Mouse (Mus musculus) liver, embryonic 14.5 days (tissue): ENCODE data around the gene Gm9945. TPM values are rescaled to one million over a fixed set of nuclear protein-coding genes. Genes with fewer than 3 reads are reported as not detected.

Source experiments
- ATAC-seq: fragments of 200-750 bp; cut with Nextera tagmentation; 2 replicates; pipeline ENCODE4 v1.8.0; 2017; ENCODE audit warnings: moderate number of reproducible peaks, mild to moderate bottlenecking, moderate library complexity; ENCODE audit not compliant: insufficient read depth
- DNase-seq, 3 experiments: peaks; one replicate each; pipeline ENCODE4 v3.0.0-alpha.2; 2012 to 2013; ENCODE audit warnings: low read depth in 3 of 3, low spot score in 3 of 3
- H3K27ac ChIP-seq: fragments of 300-500 bp; sonication (generic); 2 replicates; pipeline ENCODE4 v1.5.1; 2014; ENCODE audit warnings: moderate library complexity, mild to moderate bottlenecking, control low read depth, inconsistent platforms
- H3K27me3 ChIP-seq: fragments of 300-500 bp; sonication (generic); 2 replicates; pipeline ENCODE4 v1.6.1; 2014; ENCODE audit warnings: mild to moderate bottlenecking, low read length, moderate library complexity; ENCODE audit not compliant: control insufficient read depth, insufficient read depth
- H3K36me3 ChIP-seq: fragments of 300-500 bp; sonication (generic); replicated peaks from 2 replicates; pipeline ENCODE4 v1.6.1; 2014; ENCODE audit warnings: low read depth; ENCODE audit not compliant: control insufficient read depth, insufficient read depth
- H3K4me1 ChIP-seq, 2 experiments: fragments of 200-500 bp in 1 of 2; fragments of 300-500 bp in 1 of 2; sonication (generic) in 1 of 2; replicated peaks; 2 replicates each; pipeline ENCODE4 v1.6.1; 2012 to 2014; ENCODE audit warnings: antibody characterized with exemption in 1 of 2, inconsistent platforms in 1 of 2, low read length in 1 of 2; ENCODE audit not compliant: control insufficient read depth in 2 of 2, insufficient read depth in 2 of 2
- H3K4me2 ChIP-seq: fragments of 300-500 bp; sonication (generic); 2 replicates; pipeline ENCODE4 v1.6.1; 2014; ENCODE audit warnings: low read depth, mild to moderate bottlenecking, control low read depth, moderate library complexity
- H3K4me3 ChIP-seq, 2 experiments: fragments of 200-500 bp in 1 of 2; fragments of 300-500 bp in 1 of 2; sonication (generic) in 1 of 2; 2 replicates each; pipeline ENCODE4 v1.5.1; 2012 to 2014; ENCODE audit warnings: low read depth in 2 of 2, low read length in 2 of 2, mild to moderate bottlenecking in 2 of 2, control low read depth in 1 of 2, inconsistent platforms in 1 of 2, moderate library complexity in 1 of 2; ENCODE audit not compliant: insufficient read depth in 1 of 2
- H3K9ac ChIP-seq: fragments of 300-500 bp; sonication (generic); replicated peaks from 2 replicates; pipeline ENCODE4 v1.6.1; 2014; ENCODE audit warnings: mild to moderate bottlenecking, control low read depth, moderate library complexity
- H3K9me3 ChIP-seq: fragments of 300-500 bp; sonication (generic); 2 replicates; pipeline ENCODE4 v1.6.1; 2016; ENCODE audit warnings: low read length, mixed read lengths; ENCODE audit not compliant: control insufficient read depth
- CTCF ChIP-seq: IDR thresholded peaks from 2 replicates; pipeline ENCODE4 v1.5.1; 2016; ENCODE audit warnings: antibody characterized with exemption, low read depth, control low read depth
- EP300 ChIP-seq: IDR thresholded peaks from 2 replicates; pipeline ENCODE4 v1.6.1; 2016; ENCODE audit warnings: antibody characterized with exemption, low read depth
- WGBS: fragments of 180-500 bp; shearing (Covaris S2); extraction: QIAGEN DNeasy Blood & Tissue Kit; methylation state at CpG from one replicate; pipeline ENCODE4 v1.1.7; 2014; ENCODE audit not compliant: insufficient replicate concordance; 5-methylcytosine and 5-hydroxymethylcytosine counted together
- polyA plus RNA-seq, 2 experiments: library from polyadenylated mRNA; depleted of rRNA in 1 of 2; stranded (reverse) in 1 of 2; unstranded in 1 of 2; fragments of >200 nt; fragmentation: Nextera tagmentation in 1 of 2; extraction: Ambion mirVana in 1 of 2; gene quantifications; 2 replicates each; pipeline versions ENCODE4 v1.2.1 to v1.2.3; 2012 to 2014

Gene Gm9945
- polyA plus RNA-seq, 2 experiments = 0.27 to 0.46 TPM

GRCm38 (mm10) chr11:53510351-53510750, 30.4 kb downstream of the Gm9945 start:
- H3K9me3 ChIP-seq = no peaks in the 10 kb centered on the region
- H3K4me1 ChIP-seq = no peaks in the 10 kb centered on the region
- no peaks in the 10 kb centered on the region for H3K27me3 ChIP-seq
- ATAC-seq = no peak
- 62% methylated on average over 5 of the region's 5 CpGs for WGBS
- no peak for DNase-seq
- no peak overlapping the region for H3K27ac ChIP-seq
- H3K4me2 ChIP-seq = no peak overlapping the region
- no peak overlapping the region for H3K9ac ChIP-seq
- TF ChIP-seq EP300 (no peak), CTCF (no peak)
- H3K36me3 ChIP-seq = no peaks in the 10 kb centered on the region
- H3K4me3 ChIP-seq = no peak overlapping the region

- Histone ChIP-seq H3K4me3 (no peak overlapping the region), H3K9me3 (no peaks in the 10 kb centered on the region), H3K27me3 (no peaks in the 10 kb centered on the region), H3K27ac (peak overlapping the region; percentile 37), H3K4me2 (peak overlapping the region; percentile 51), H3K9ac (peak overlapping the region; percentile 29), H3K4me1 (peaks cover 32 to 41% of the 10 kb centered on the region in 2 experiments), H3K36me3 (no peaks in the 10 kb centered on the region)
- no peak for TF ChIP-seq EP300
- TF ChIP-seq CTCF = no peak
- ATAC-seq (no peak), DNase-seq (peak in 2 of 3 experiments; percentile 31 to 46)
- 22% methylated on average over 8 of the region's 8 CpGs for WGBS
Observed at GRCm38 (mm10) chr11:53516775-53517627, 37.0 kb downstream of the Gm9945 start.

GRCm38 (mm10) chr11:53518759-53519158, 38.8 kb downstream of the Gm9945 start:
- Histone ChIP-seq H3K27ac (peak overlapping the region; percentile 95), H3K9me3 (no peaks in the 10 kb centered on the region), H3K4me3 (peak overlapping the region; percentile 80 to 96), H3K36me3 (no peaks in the 10 kb centered on the region; the same call in 1 of the 2 replicates), H3K27me3 (no peaks in the 10 kb centered on the region), H3K9ac (peak overlapping the region; percentile 98), H3K4me1 (peaks cover 47 to 54% of the 10 kb centered on the region in 2 experiments), H3K4me2 (peak overlapping the region; percentile 98)
- ATAC-seq (peak; percentile 36; the same call in 1 of the 2 replicates), DNase-seq (peak in 2 of 3 experiments; percentile 51 to 55)
- peak; percentile 40; the same call in 1 of the 2 replicates for TF ChIP-seq EP300
- no peak for TF ChIP-seq CTCF
- WGBS = 16% methylated on average over 5 of the region's 5 CpGs

GRCm38 (mm10) chr11:53519207-53520121, 39.5 kb downstream of the Gm9945 start, which contains the start of gene Sept8:
Gene Sept8, plus strand, starts transcription at chr11:53519257.
- Histone ChIP-seq H3K9me3 (no peaks in the 10 kb centered on the region), H3K4me1 (peaks cover 47 to 54% of the 10 kb centered on the region in 2 experiments), H3K4me2 (peak within 1 kb of the TSS; percentile 98), H3K4me3 (peak within 1 kb of the TSS; percentile 80 to 96), H3K27ac (peak within 1 kb of the TSS; percentile 95), H3K36me3 (no peaks in the 10 kb centered on the region; the same call in 1 of the 2 replicates), H3K27me3 (no peaks in the 10 kb centered on the region), H3K9ac (peak within 1 kb of the TSS; percentile 98)
- DNase-seq = peak in 2 of 3 experiments; percentile 47 to 60
- WGBS = 3% methylated on average over 79 of the region's 79 CpGs
- TF ChIP-seq CTCF = no peak
- ATAC-seq = peak; percentile 75
